Mouse (Mus musculus): ENCODE measurements at regions not wholly inside any gene's neighbourhood (a gene's known extent, or its start where the extent isn't known, plus 50 kb on each side); places are given as distances from the start of the nearest gene placed in this dataset.

GRCm38 (mm10) chrX:99593872-99594487, 122.9 kb upstream of the Pja1 start:
- DNase-seq (ENCODE audit: low spot score in 2 of 2), result no peak

DNA sequence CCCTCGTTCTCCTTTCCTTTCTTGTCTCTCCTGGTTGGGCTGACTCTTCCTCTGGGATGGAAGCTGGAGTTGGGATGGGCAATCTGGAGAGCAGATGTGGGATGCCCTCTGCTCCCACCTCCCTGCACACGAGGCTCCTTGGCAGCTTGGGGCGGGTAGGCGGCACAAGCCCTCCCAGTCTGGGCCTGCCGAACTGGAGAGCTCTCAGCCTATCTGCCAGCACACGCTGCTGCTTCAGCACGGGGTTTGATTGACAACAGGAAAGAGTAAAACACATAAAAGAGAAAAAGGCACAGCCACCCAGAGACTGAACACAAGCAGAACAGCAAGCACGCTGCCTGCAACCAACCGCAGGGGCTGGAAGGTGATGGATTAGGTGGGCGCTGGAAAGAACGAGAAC, 121.9 kb upstream of the Pja1 start:
- DNase-seq (ENCODE audit: low spot score in 2 of 2), result no peak

GRCm38 (mm10) chrX:99587284-99587683, 116.2 kb upstream of the Pja1 start:
- no peak for DNase-seq (ENCODE audit: low spot score in 2 of 2)

DNA sequence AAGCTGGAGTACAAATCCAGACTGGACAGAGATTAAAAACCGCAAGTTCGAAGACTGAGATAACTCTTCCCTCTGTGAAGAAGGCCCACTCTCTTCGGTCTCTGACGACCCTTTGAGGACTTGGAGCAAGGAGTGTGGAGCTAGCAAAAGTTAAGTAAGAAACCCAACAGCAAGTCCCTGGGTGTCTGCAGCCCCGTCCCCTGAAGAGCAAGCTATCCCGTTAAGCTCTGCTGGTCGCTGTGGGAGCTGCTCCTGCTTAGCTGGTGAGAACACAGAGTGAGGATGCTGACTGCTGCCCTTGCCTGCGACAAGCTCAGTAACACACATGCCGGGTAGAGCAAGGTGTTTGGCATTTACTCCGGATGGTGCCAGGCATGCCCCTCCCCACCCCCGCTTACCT, 115.2 kb upstream of the Pja1 start:
- no peak for DNase-seq (ENCODE audit: low spot score in 2 of 2)

DNA sequence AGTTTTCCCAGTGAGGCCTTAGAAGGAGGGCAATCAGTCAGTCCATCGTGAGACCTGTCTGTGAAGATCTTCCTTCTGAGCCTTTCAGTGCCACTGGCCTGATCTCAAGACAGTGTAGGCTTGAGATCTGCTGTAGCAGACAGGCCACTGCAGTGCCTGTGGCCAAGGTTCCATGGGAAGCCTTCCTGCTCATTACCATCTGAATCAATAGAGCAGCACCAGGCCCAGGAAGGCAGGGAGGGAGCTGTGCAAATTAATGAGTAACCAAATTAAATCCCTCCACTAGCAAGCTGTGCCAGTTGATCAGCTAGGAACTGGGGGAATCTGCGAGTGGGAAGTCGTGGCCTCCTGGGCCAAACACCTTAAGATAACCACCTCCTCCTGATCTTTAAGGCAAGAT, 114.6 kb upstream of the Pja1 start:
- DNase-seq (ENCODE audit: low spot score in 2 of 2), result no peak

DNA sequence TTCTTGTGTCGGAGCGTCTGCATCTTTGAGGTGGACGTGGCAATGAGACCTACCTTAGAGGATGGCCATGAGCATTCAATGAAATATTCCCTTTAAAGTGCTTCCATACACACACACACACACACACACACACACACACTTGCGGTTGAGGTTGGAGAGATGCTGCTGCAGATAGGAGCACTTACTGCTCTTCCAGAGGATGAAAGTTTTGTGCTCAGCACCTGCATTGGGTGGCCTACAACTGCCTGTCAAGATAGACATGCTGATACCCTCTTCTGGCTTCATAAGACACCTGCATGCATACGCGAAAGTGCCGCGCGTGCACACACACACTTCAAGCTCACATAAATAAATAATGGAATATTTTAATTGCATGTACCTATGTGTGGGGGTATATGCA, 111.5 kb upstream of the Pja1 start:
- DNase-seq (ENCODE audit: low spot score in 2 of 2), result no peak

GRCm38 (mm10) chrX:99581632-99582466, 110.8 kb upstream of the Pja1 start:
- DNase-seq (ENCODE audit: low spot score in 2 of 2), result no peak

GRCm38 (mm10) chrX:99579206-99579605, 108.1 kb upstream of the Pja1 start:
- DNase-seq (ENCODE audit: low spot score in 2 of 2), result no peak

- no peak for DNase-seq (ENCODE audit: low spot score in 2 of 2)
Measured at GRCm38 (mm10) chrX:99578796-99579195, 107.7 kb upstream of the Pja1 start.

GRCm38 (mm10) chrX:99575105-99575504, 104.0 kb upstream of the Pja1 start:
- DNase-seq (ENCODE audit: low spot score in 2 of 2), result no peak

DNA sequence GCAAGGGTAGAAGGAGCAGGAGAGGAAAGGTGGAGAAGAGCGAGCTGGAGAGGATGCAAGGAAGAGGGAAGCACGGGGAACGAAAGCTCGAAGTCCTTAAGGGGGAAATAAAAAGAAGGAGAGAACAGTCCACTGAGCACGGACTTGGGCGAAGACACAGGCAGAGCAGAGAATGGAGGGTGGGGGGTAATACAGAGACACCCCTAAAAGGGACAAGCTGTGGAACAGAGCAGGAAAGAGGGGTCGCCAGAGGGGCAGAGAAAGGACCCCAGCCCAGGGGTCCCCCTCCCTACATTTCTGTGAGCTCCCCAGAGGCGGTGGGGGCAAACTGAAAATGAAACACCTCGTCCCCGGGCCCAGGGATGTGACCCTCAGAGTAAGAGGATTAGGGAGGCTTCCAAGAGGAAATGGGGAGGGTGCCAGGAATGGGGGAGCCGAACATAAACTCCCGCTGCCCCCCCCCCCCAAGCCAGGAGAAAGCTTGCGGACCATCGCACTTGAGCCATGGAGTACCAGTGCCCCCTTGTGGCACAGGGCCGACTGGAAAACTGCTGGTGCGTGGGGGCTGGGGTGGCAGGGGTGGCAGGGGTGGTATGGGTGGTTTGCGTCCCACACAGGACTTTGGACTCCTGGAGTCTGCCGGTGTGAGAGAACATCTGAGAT, 103.5 kb upstream of the Pja1 start:
- peak in 1 of 2 experiments; percentile 30 for DNase-seq (ENCODE audit: low spot score in 2 of 2)

- DNase-seq (ENCODE audit: low spot score in 2 of 2), result no peak
Measured at GRCm38 (mm10) chrX:99570161-99570560, 99.1 kb upstream of the Pja1 start.

- DNase-seq (ENCODE audit: low spot score in 2 of 2), result no peak
Measured at GRCm38 (mm10) chrX:99568244-99568643, 97.2 kb upstream of the Pja1 start.

GRCm38 (mm10) chrX:99567367-99568164, 96.5 kb upstream of the Pja1 start:
- no peak for DNase-seq (ENCODE audit: low spot score in 2 of 2)

DNA sequence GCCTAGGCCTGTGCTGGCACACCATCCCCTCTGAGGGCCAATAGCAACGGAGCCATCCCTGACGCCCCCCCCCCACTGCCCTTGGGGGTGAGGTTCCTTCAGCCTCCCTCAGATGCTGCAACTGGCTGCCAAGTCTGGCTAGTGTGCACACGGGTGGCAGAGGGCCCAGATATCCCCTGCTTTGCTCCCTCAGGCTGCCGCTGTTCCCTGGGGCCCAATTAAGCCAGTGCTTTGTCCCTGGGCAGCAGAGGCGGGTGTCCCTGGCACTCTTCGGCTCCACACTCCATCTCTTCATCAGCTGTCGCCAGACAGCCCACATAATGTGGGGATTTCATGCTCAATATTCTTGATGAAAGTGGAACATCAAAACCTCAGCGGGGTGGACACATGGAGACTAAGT, 90.9 kb upstream of the Pja1 start:
- no peak for DNase-seq (ENCODE audit: low spot score in 2 of 2)

GRCm38 (mm10) chrX:99560699-99561098, 89.6 kb upstream of the Pja1 start:
- DNase-seq (ENCODE audit: low spot score in 2 of 2), result no peak

DNA sequence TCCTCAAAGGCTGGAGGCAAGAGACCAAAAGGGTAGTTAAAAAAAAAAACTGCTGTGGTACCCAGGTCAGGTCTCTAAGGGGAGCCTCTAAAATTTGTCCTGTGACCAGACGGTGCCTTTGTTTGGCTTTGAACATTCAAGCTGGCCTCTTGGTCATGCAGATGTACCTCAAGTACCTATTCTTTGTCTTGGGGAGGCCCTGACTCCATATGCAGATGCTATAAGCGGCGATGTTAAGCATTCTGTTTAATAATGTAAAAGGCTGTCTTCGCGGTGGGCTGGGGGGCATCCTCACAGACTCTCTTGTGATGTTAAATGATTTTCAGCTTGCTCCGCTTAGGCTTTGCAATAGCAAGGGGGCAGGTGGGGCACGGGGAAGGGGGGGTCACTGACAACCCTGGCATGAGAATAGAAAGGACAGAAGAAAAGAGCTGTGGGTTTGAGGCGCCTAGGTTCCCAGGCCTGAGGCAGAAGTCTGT, 85.8 kb upstream of the Pja1 start:
- DNase-seq (ENCODE audit: low spot score in 2 of 2), result no peak

GRCm38 (mm10) chrX:99555976-99556781, 85.1 kb upstream of the Pja1 start:
- DNase-seq (ENCODE audit: low spot score in 2 of 2), result no peak

DNA sequence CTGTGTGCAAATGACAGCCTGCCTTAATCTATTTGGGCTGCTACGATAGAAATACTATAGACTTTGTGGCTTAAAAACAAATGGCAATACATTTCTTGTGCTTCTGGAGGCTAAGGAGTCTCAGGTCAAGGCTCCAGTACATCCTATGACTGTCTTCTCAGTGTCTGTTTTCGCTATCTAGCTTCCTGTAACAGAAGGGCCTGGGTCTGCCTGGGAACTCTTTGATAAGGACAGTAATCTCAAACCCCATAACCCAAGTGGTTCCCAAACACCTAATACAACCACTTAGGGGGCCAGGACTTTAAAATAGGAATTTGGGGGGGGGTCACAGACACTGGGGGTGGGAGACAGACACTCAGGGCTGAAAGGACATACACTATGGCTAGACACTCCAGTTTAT, 81.7 kb upstream of the Pja1 start:
- DNase-seq (ENCODE audit: low spot score in 2 of 2), result no peak

DNA sequence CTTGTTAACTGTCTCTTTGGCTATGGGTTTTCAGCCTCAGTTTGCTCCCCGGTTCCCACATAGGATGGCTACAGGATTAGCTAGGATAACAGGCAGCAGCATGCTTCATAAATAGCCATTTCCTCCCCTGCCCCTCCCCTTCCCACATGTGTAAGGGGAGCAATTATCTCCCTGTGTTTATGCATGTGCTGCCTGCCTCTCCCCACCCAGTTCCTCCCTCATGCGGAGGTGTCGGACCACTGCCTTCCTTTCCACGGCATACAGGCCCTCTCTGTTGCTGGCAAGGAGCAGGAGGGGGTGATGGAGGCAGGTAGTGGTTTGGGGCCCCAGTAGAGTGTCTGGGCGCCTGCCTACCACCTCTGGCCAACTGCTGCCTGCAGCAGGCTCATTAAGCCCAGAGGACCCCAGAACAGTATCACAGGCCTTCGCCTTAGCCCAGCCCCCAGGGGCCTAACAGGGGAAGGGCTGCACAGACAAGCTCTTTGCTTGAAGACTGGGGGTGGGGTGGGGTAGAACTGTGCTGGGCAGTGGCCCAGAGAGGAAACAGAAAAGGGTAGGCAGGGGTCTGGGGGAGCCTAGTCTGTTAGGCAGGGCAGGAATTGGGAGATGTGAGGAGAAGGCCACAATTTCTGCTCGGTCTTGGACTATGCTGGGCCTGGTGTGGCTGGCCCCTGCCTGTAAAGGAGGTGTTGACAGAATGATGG, 79.1 kb upstream of the Pja1 start:
- DNase-seq (ENCODE audit: low spot score in 2 of 2), result no peak
